Comparison of ENCODE assay signal across 10 mouse cellular contexts in the genomic region with DNA sequence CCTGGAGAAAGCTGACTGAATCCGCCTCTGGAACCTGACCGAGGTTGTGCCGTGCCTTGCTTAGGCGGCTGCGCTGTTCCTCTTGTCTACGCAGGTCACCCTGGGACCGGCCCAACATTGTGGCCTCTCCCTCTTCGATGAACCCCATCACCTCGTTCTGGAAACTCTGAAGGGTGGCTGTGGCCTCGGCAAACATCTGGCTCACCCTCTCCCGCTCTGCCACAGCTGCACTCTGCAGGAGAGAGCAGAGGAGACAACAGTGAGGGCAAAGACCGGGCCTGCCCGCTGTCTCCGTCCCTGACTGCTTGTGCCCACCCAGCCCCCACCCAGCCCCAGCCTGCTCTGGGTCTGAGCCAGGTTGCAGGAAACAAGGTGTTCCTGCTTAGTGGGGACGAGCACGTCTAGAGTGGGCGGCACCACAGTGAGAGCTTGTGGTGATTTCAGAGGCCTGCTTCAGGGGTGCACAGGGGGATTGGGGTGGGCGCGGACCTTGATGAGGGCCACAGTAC. TPM values are rescaled to one million over a fixed set of nuclear protein-coding genes. Genes with fewer than 3 reads are reported as not detected.
DNase-seq lines count a peak whose midpoint lies in the region; ATAC-seq and TF ChIP-seq lines count a peak whose summit lies in the region.
"Had no signal": no experiment of that assay in that cellular context is flagged by ENCODE, and none has a peak within 500 bp of the region (broad histone marks: within the 10 kb centered on the region; RNA-seq: fewer than 3 reads in every experiment).

No protein-coding gene starts in this region.

- H3K4me2 ChIP-seq in intestine, embryonic 16.5 days (ENCODE audit: low read depth, low read length): peak overlapping the region; percentile 81
- H3K4me2 ChIP-seq in liver, postnatal 0 days (ENCODE audit: low read depth, low read length): peak overlapping the region; percentile 80
- H3K4me2 ChIP-seq: midbrain, embryonic 12.5 days had no signal

- H3K27me3 ChIP-seq in intestine, embryonic 16.5 days (replicated peaks; ENCODE audit: control insufficient read depth, insufficient read depth, low read length): peaks cover 35% of the 10 kb centered on the region; the same call in 1 of the 2 replicates
- peaks cover 31% of the 10 kb centered on the region for H3K27me3 ChIP-seq in liver, postnatal 0 days (ENCODE audit: insufficient read depth, low read length)

- DNase-seq in gastrocnemius, adult 2 months: no peak
- DNase-seq in gastrocnemius, adult 8-10 months (ENCODE audit: low spot score in 2 of 2): no peak
- peak; percentile 21 for DNase-seq in liver, postnatal 0 days
- no peak for DNase-seq in right cerebral cortex, postnatal 36 days (ENCODE audit: low spot score in 2 of 2)
- no peak for DNase-seq in embryo, embryonic 11 days
- no peak for DNase-seq in urinary bladder, postnatal 25 days (ENCODE audit: low spot score)
- DNase-seq: adrenal gland, postnatal 14 days had no signal

- intact Hi-C loops in gastrocnemius, adult 2 months (cut with DNase I): no loop called here

- peak overlapping the region; percentile 93 for H3K4me3 ChIP-seq in gastrocnemius, adult 2 months
- H3K4me3 ChIP-seq in brown adipose tissue, adult 24 weeks (ENCODE audit: insufficient read depth, low read depth, low read length): peak overlapping the region; percentile 82
- peak overlapping the region; percentile 63 for H3K4me3 ChIP-seq in intestine, embryonic 16.5 days (ENCODE audit: low read length)
- H3K4me3 ChIP-seq in liver, postnatal 0 days (ENCODE audit: low read depth, low read length): peak overlapping the region; percentile 60; the same call in 1 of the 2 replicates
- H3K4me3 ChIP-seq: midbrain, embryonic 12.5 days had no signal

- peak overlapping the region; percentile 91 for H3K27ac ChIP-seq in gastrocnemius, adult 2 months
- H3K27ac ChIP-seq in brown adipose tissue, adult 24 weeks (replicated peaks; ENCODE audit: low read depth, low read length): peak overlapping the region; percentile 89; the same call in 1 of the 2 replicates
- 0 out of 2 replicates have a peak overlapping the region, but pooled peaks have one; percentile 11 for H3K27ac ChIP-seq in intestine, embryonic 16.5 days (ENCODE audit: low read length)
- H3K27ac ChIP-seq in liver, postnatal 0 days (ENCODE audit: low read depth): no peak overlapping the region
- H3K27ac ChIP-seq: midbrain, embryonic 12.5 days had no signal

- peak overlapping the region; percentile 54 for H3K9ac ChIP-seq in intestine, embryonic 16.5 days (ENCODE audit: low read depth, low read length)
- H3K9ac ChIP-seq in liver, postnatal 0 days (replicated peaks): peak overlapping the region; percentile 34
- H3K9ac ChIP-seq: midbrain, embryonic 12.5 days had no signal

- TF ChIP-seq EP300 in liver, postnatal 0 days (IDR thresholded peaks at IDR 0.05; ENCODE audit: low read depth): no peak

- H3K36me3 ChIP-seq in intestine, embryonic 16.5 days (ENCODE audit: control insufficient read depth, insufficient read depth, low read length): no peaks in the 10 kb centered on the region
- H3K36me3 ChIP-seq in liver, postnatal 0 days (replicated peaks; ENCODE audit: insufficient read depth, low read length): 0 out of 2 replicates have a peak, but pooled peaks cover 2% of the 10 kb centered on the region
- H3K36me3 ChIP-seq: midbrain, embryonic 12.5 days had no signal

- H3K9me3 ChIP-seq in intestine, embryonic 16.5 days (ENCODE audit: control insufficient read depth, low read length): no peaks in the 10 kb centered on the region
- no peaks in the 10 kb centered on the region for H3K9me3 ChIP-seq in liver, postnatal 0 days (ENCODE audit: low read length)
- H3K9me3 ChIP-seq: midbrain, embryonic 12.5 days had no signal

- no peak for ATAC-seq in intestine, embryonic 16.5 days
- ATAC-seq in liver, postnatal 0 days: no peak

- no peak for TF ChIP-seq CTCF in gastrocnemius, adult 2 months (IDR thresholded peaks at IDR 0.05)
- no peak for TF ChIP-seq CTCF in liver, postnatal 0 days (IDR thresholded peaks at IDR 0.05; ENCODE audit: low read depth)

- peaks cover 22% of the 10 kb centered on the region for H3K4me1 ChIP-seq in brown adipose tissue, adult 24 weeks (ENCODE audit: control insufficient read depth, insufficient read depth, insufficient read length, low read length)
- H3K4me1 ChIP-seq in intestine, embryonic 16.5 days (ENCODE audit: control insufficient read depth, insufficient read depth, low read length): peaks cover 63% of the 10 kb centered on the region
- peaks cover 46% of the 10 kb centered on the region for H3K4me1 ChIP-seq in liver, postnatal 0 days (ENCODE audit: insufficient read depth)

- WGBS in intestine, embryonic 16.5 days: 32% methylated on average over 19 of the region's 19 CpGs
- 57% methylated on average over 19 of the region's 19 CpGs for WGBS in liver, postnatal 0 days (ENCODE audit: insufficient replicate concordance)

RNA-seq across cellular contexts. Expression of gene Trim47, which starts 19.2 kb away (rescaled TPM):
- total RNA-seq in gastrocnemius, adult 2 months (2021): 10 to 100 TPM in 1 of 2 experiments, 1 to 10 TPM in 1; 6.0 to 12.2 TPM
- total RNA-seq in gastrocnemius, adult 8-10 months (2022): 1 to 10 TPM; 5.7 to 7.6 (median 6.3) TPM
- 4.6 and 8.3 TPM in 2 replicates for polyA plus RNA-seq in brown adipose tissue, adult 24 weeks (2012; ENCODE audit: insufficient read depth, insufficient read length, missing spikeins)
- polyA plus RNA-seq in intestine, embryonic 16.5 days (2015; fragmentation: Nextera tagmentation; extraction: Ambion mirVana): 13.9 and 14.7 TPM in 2 replicates
- 5.7 and 7.4 TPM in 2 replicates for polyA plus RNA-seq in liver, postnatal 0 days (2015; fragmentation: Nextera tagmentation; extraction: Ambion mirVana)

RNA-seq across cellular contexts. Expression of gene Wbp2, which starts 21.0 kb away (rescaled TPM):
- 10 to 100 TPM; 77.2 to 81.8 TPM for total RNA-seq in gastrocnemius, adult 2 months (2021)
- 10 to 100 TPM; 78.6 to 91.0 (median 90.1) TPM for total RNA-seq in gastrocnemius, adult 8-10 months (2022)
- polyA plus RNA-seq in brown adipose tissue, adult 24 weeks (2012; ENCODE audit: insufficient read depth, insufficient read length, missing spikeins): 73.7 and 124 TPM in 2 replicates
- 135 and 160 TPM in 2 replicates for polyA plus RNA-seq in intestine, embryonic 16.5 days (2015; fragmentation: Nextera tagmentation; extraction: Ambion mirVana)
- 63.3 and 65.0 TPM in 2 replicates for polyA plus RNA-seq in liver, postnatal 0 days (2015; fragmentation: Nextera tagmentation; extraction: Ambion mirVana)

RNA-seq across cellular contexts. Expression of gene Trim65, which starts 23.1 kb away (rescaled TPM):
- total RNA-seq in gastrocnemius, adult 2 months (2021): 1 to 10 TPM; 4.2 to 6.6 TPM
- 1 to 10 TPM; 3.4 to 4.5 (median 4.0) TPM for total RNA-seq in gastrocnemius, adult 8-10 months (2022)
- 5.9 and 8.3 TPM in 2 replicates for polyA plus RNA-seq in brown adipose tissue, adult 24 weeks (2012; ENCODE audit: insufficient read depth, insufficient read length, missing spikeins)
- 7.7 and 9.3 TPM in 2 replicates for polyA plus RNA-seq in intestine, embryonic 16.5 days (2015; fragmentation: Nextera tagmentation; extraction: Ambion mirVana)
- 1.1 and 1.2 TPM in 2 replicates for polyA plus RNA-seq in liver, postnatal 0 days (2015; fragmentation: Nextera tagmentation; extraction: Ambion mirVana)

RNA-seq across cellular contexts. Expression of gene Unc13d, which starts 30.1 kb away (rescaled TPM):
- under 1 TPM; 0.13 to 0.50 TPM for total RNA-seq in gastrocnemius, adult 2 months (2021)
- under 1 TPM; 0.34 to 0.56 (median 0.46) TPM for total RNA-seq in gastrocnemius, adult 8-10 months (2022)
- polyA plus RNA-seq in brown adipose tissue, adult 24 weeks (2012; ENCODE audit: insufficient read depth, insufficient read length, missing spikeins): not detected in 2 replicates
- polyA plus RNA-seq in intestine, embryonic 16.5 days (2015; fragmentation: Nextera tagmentation; extraction: Ambion mirVana): 6.4 and 7.5 TPM in 2 replicates
- 6.1 and 6.9 TPM in 2 replicates for polyA plus RNA-seq in liver, postnatal 0 days (2015; fragmentation: Nextera tagmentation; extraction: Ambion mirVana)

RNA-seq across cellular contexts. Expression of gene Mrpl38, which starts 30.8 kb away (rescaled TPM):
- total RNA-seq in gastrocnemius, adult 2 months (2021): 10 to 100 TPM; 47.5 to 61.5 TPM
- 10 to 100 TPM; 46.4 to 51.6 (median 50.3) TPM for total RNA-seq in gastrocnemius, adult 8-10 months (2022)
- 99.5 and 121 TPM in 2 replicates for polyA plus RNA-seq in brown adipose tissue, adult 24 weeks (2012; ENCODE audit: insufficient read depth, insufficient read length, missing spikeins)
- 104 and 110 TPM in 2 replicates for polyA plus RNA-seq in intestine, embryonic 16.5 days (2015; fragmentation: Nextera tagmentation; extraction: Ambion mirVana)
- 43.9 and 44.0 TPM in 2 replicates for polyA plus RNA-seq in liver, postnatal 0 days (2015; fragmentation: Nextera tagmentation; extraction: Ambion mirVana)
